Mouse (Mus musculus) CD8-positive naive resting alpha-beta T cell, adult 57 days (primary cell): Measurements from ENCODE around the gene Hmg20b. TPM values are rescaled to one million over a fixed set of nuclear protein-coding genes. Genes with fewer than 3 reads are reported as not detected.

Experiments used
- total RNA-seq: library from RNA; stranded (reverse); gene quantifications from one replicate; pipeline ENCODE4 v1.2.4, GENCODE M21; 2023

The Hmg20b gene
- total RNA-seq = 41.6 TPM

GRCm38 (mm10) chr10:81350351-81351063 is at the start of gene Hmg20b:
TSS of gene Hmg20b (minus strand) at chr10:81350480.

DNA sequence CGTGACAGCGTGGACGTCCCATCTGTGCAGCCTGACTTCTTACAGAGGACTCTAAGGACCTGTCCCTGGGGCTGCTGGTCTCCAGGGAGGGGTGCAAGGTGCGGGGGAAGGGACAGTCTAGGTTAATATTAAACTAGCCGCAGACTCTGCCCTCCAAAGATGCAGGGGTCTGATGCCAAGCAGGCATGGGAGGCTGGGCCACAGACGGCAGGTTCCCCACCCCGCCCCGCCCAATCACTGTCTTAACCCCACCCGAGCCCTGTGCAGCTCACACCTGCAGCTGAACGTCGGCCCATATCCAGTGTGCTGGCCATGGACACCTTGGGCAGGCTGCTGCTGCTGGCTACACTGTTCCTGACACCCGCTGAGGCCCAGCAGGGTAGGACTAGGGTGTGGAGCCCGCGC is 42.5 kb upstream of the Hmg20b start, which contains the start of gene Smim24:
Gene Smim24 (plus strand): TSS at position 271 of the 405 bp plus-strand sequence.

DNA sequence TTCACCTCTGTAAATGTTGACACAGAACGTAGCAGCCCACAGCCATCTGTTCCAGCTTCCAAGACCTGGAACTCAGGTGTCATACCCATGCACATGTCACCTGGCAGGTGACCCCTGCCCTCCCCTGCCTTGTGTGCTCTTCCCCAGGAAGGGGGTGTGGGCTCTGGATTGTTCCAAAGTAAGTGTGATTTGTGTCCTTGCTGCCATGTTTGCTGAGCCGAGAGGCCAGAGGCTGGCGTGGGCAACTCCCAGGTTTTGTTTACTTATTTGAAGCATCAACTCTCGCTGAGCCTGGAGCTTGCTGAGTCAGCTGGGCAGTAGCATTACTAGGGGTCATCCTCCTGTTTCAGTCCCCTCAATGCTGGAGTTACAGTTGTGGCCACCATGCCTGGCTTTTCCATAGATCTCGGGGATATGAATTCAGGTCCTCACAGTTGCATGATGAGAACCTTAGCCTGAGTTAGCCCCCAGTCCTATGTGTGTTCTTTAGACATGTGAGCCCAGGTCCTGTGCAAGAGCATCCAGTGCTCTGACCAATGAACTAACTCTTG is 38.3 kb upstream of the Hmg20b start, which contains the start of gene Gm48552:
Gene Gm48552 (plus strand): TSS at position 501 of the 551 bp plus-strand sequence.

GRCm38 (mm10) chr10:81383802-81384604 is 33.7 kb upstream of the Hmg20b start, which contains the start of the genes Dohh and Gm48551:
TSS of gene Dohh (plus strand) at chr10:81384428.
TSS of gene Gm48551 (plus strand) at chr10:81384466.

DNA sequence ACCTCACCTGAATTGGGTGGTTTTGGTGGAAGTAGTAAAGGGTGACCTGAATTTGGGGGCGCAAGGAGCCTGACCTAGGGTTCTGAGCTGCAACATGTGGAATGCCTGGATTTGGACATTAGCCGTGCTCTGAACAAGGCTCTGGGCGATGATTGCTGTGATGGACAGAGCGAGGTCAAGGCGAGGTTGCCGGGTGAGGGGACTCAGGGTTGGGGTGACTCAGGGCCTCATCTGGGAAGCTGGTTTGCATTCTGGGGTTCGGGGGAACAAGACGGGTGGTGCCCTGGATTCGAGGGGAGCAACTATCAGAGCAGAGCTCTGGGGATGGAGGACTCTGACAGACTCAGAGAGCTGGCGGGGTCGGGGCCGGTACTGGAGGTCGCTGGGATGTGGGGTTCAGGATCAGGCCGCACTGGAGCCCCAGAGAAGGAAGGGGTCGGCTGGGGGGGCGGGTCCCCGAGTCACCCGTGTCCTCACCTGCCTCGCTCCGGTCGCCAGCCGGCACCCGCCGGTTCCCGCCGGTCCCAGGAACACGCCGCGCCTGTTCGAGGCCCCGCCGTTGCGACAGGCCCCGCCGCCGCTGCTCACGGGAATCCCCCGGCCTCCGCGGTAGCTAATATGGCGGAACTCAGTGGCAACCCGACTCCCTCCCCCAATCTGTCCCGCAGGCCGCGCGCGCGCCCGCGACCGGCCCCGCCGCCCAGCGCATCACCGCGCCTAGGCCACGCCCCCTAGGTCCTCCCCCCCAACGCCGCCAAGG is 27.7 kb upstream of the Hmg20b start, which contains the start of gene Fzr1:
Gene Fzr1 (minus strand): TSS at position 724 of the 760 bp plus-strand sequence.

GRCm38 (mm10) chr10:81365672-81366476 is 15.6 kb upstream of the Hmg20b start, which contains the start of gene 4930404N11Rik:
TSS of gene 4930404N11Rik (minus strand) at chr10:81365816.

DNA sequence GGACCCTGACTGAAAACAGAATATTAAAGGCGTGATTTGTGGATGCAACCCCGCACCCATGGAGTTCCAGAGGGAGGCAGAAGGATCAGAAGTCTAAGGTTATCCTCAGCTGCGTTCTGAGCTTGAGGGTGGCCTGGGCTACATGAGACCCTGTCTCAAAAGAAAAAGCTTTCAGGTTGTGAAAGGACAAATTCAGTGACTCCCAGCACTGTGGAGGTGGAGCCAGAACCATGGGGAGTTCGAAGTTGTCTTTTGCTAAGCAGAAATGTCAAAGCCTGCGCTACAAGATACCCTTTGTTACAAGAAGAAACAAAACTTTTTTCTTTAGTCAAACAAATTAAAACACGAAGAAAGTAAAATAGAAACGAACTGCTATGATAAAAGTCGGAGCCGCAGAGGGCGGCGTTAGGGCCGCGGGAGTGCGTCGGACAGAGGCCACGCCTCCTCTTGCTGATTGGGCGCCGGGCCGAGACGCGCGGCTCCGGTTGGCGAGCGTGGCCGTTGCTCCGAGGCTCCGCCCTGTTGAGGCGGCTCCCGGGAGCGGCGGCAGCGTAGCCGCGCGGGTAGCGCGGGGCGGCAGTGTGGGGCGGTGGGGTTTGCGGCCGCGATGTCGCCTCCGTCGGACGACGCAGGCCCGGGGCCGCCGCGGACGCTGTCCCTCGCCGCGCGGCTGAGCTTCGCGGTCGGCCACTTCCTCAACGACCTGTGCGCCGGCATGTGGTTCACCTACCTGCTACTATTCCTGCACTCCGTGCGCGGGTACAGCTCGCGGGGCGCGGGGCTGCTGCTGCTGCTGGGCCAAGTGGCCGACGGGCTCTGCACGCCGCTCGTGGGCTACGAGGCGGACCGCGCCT is 6.9 kb upstream of the Hmg20b start, which contains the start of gene Mfsd12:
Gene Mfsd12 (plus strand): TSS at position 501 of the 854 bp plus-strand sequence.

DNA sequence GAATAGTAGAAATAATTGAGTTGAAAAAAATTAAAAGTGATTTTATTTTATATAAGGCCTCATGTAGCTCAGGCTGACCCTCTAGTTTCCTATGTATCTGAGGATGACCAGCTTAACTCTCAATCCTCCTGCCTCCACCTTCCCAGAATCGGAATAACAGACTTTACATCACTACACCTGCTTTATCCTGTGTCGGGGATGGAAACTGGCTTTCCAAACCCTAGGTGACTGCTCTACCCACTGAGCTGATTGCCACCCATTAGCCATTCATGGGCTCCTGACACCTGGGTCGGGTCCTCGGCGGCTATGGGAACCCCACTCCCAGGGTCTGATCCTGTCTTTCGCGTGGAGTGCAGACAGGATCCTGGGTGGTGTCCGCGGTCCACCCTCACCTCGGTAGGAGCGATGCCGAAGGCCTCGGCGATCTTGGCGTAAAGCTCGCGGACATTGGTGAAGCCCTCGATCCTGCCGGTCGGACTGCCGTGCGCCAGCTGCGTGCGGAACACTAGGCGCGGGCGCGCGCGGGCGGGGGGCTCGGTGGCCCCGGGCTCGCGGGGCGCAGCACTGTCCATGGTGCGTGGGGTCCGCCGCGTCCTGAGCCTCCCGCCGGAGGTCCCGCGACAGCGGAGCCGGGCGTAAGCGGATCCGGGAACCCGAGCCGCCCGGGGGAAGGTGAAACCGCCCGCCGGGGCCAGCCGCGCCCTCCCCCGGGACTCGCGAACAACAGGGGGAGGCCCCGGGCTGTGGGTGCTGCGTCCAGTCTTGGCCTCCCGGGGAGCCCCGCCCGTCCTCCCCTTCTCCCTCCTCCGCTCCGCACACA is 7.4 kb downstream of the Hmg20b start, which contains the start of gene Gipc3:
Gene Gipc3 (minus strand): TSS at position 581 of the 820 bp plus-strand sequence.

GRCm38 (mm10) chr10:81328386-81328785 is 21.9 kb downstream of the Hmg20b start, which contains the start of gene Tbxa2r:
TSS of gene Tbxa2r (plus strand) at chr10:81328731.

DNA sequence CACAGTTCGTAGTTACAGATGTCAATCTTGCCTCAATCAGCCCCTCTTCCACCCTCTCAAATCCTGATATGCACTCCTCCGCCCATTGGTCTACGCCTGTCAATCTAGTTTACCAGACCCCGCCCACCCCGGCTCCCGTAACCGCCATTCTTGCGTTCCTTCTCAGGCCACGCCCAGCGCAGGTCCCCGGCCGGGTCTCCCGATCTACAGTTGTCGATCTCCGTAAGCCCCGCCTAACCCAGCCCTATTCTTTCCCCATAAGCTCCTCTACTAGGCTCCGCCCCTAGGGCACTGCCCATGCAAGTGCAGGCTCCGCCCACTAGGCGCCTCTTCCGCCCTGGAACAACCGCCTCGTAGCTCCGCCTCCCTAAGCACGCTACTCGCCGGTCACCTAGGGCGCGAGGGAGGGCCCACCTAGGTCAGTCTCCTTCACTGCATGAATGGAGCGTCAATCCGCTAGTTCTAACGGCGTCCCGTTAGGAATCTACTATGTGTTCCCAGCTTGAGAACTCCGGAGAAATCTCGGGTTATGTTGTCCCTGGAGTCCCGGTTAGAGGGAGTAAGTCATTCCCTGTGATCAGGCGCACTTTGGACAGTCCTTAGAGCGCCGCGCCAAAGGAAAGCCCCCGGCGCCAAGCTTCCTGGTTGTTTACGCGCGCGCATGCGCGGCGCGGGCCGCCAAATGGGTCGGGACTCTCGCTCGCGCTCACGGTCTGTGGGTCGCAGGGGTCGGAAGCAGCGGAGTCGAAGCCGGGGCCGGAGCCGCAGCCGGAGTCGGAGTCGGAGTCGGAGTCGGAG is 29.5 kb downstream of the Hmg20b start, which contains the start of gene Cactin:
Gene Cactin (plus strand): TSS at position 554 of the 798 bp plus-strand sequence.

Other genes with a start within 250 kb of the Hmg20b start
- 113 TPM for gene Map2k2, start 244.6 kb downstream of the Hmg20b start, total RNA-seq
- gene Zbtb7a, start 215.3 kb downstream of the Hmg20b start, total RNA-seq = 75.4 TPM
- gene Pias4, start 182.6 kb downstream of the Hmg20b start, total RNA-seq = 41.2 TPM
- 2,569 TPM for gene Eef2, start 173.8 kb downstream of the Hmg20b start, total RNA-seq
- gene Dapk3, start 167.5 kb downstream of the Hmg20b start, total RNA-seq = 63.4 TPM
- not detected for gene 4930442H23Rik, start 166.6 kb downstream of the Hmg20b start, total RNA-seq
- gene Nmrk2, start 148.4 kb downstream of the Hmg20b start, total RNA-seq = 0.37 TPM
- 0.12 TPM for gene Atcay, start 119.6 kb downstream of the Hmg20b start, total RNA-seq
- gene Zfr2, start 117.3 kb downstream of the Hmg20b start, total RNA-seq = 6.8 TPM
- gene Matk, start 97.5 kb downstream of the Hmg20b start, total RNA-seq = 21.5 TPM
- gene Mrpl54, start 83.5 kb downstream of the Hmg20b start, total RNA-seq = 123 TPM
- 27.2 TPM for gene Apba3, start 83.5 kb downstream of the Hmg20b start, total RNA-seq
- gene Tjp3, start 58.9 kb downstream of the Hmg20b start, total RNA-seq = 4.8 TPM
- gene Pip5k1c, start 57.5 kb downstream of the Hmg20b start, total RNA-seq = 106 TPM
- 48.0 TPM for gene Cactin, start 29.4 kb downstream of the Hmg20b start, total RNA-seq
- gene Tbxa2r, start 21.7 kb downstream of the Hmg20b start, total RNA-seq = 39.9 TPM
- not detected for gene Gipc3, start 7.2 kb downstream of the Hmg20b start, total RNA-seq
- 4.8 TPM for gene Mfsd12, start 7.0 kb upstream of the Hmg20b start, total RNA-seq
- gene 4930404N11Rik, start 15.3 kb upstream of the Hmg20b start, total RNA-seq = 5.7 TPM
- gene Fzr1, start 28.0 kb upstream of the Hmg20b start, total RNA-seq = 30.6 TPM
- gene Dohh, start 33.9 kb upstream of the Hmg20b start, total RNA-seq = 44.9 TPM
- 5.8 TPM for gene Gm48551, start 34.0 kb upstream of the Hmg20b start, total RNA-seq
- gene Gm48552, start 38.5 kb upstream of the Hmg20b start, total RNA-seq = 4.2 TPM
- 5.3 TPM for gene Smim24, start 42.6 kb upstream of the Hmg20b start, total RNA-seq
- gene Nfic, start 105.2 kb upstream of the Hmg20b start, total RNA-seq = 20.7 TPM
- gene Celf5, start 132.2 kb upstream of the Hmg20b start, total RNA-seq = not detected
- gene Ncln, start 145.9 kb upstream of the Hmg20b start, total RNA-seq = 216 TPM
- 131 TPM for gene S1pr4, start 149.7 kb upstream of the Hmg20b start, total RNA-seq
- 20.8 TPM for gene Gna15, start 173.7 kb upstream of the Hmg20b start, total RNA-seq
- 22.9 TPM for gene Gna11, start 194.7 kb upstream of the Hmg20b start, total RNA-seq
- gene Aes, start 209.0 kb upstream of the Hmg20b start, total RNA-seq = 523 TPM
- 5.9 TPM for gene Tle2, start 224.1 kb upstream of the Hmg20b start, total RNA-seq